Mouse (Mus musculus) neural tube, embryonic 13.5 days (tissue): ENCODE data around the gene Gm38431. TPM values are rescaled to one million over a fixed set of nuclear protein-coding genes. Genes with fewer than 3 reads are reported as not detected.
A peak's percentile ranks its signal among the peaks of the same experiment; 100 is the strongest.

Source experiments
- ATAC-seq: fragments of 200-750 bp; cut with Nextera tagmentation; 2 replicates; pipeline ENCODE4 v1.8.0; 2017; ENCODE audit warnings: low read depth, mild to moderate bottlenecking, moderate TSS enrichment, moderate library complexity
- H3K27ac ChIP-seq: fragments of 300-500 bp; sonication (generic); replicated peaks from 2 replicates; pipeline ENCODE4 v1.5.1; 2015; ENCODE audit warnings: moderate library complexity, mild to moderate bottlenecking, inconsistent platforms
- H3K27me3 ChIP-seq: fragments of 300-500 bp; sonication (generic); 2 replicates; pipeline ENCODE4 v1.6.1; 2015; ENCODE audit warnings: mild to moderate bottlenecking, inconsistent platforms
- H3K36me3 ChIP-seq: fragments of 300-500 bp; sonication (generic); 2 replicates; pipeline ENCODE4 v1.6.1; 2015; ENCODE audit warnings: mild to moderate bottlenecking, inconsistent platforms
- H3K4me1 ChIP-seq: fragments of 300-500 bp; sonication (generic); replicated peaks from 2 replicates; pipeline ENCODE4 v1.6.1; 2015; ENCODE audit warnings: inconsistent platforms
- H3K4me2 ChIP-seq: fragments of 300-500 bp; sonication (generic); 2 replicates; pipeline ENCODE4 v1.6.1; 2015; ENCODE audit warnings: inconsistent platforms, mild to moderate bottlenecking, moderate library complexity
- H3K4me3 ChIP-seq: fragments of 300-500 bp; sonication (generic); 2 replicates; pipeline ENCODE4 v1.5.1; 2015; ENCODE audit warnings: mild to moderate bottlenecking, inconsistent platforms
- H3K9ac ChIP-seq: fragments of 300-500 bp; sonication (generic); 2 replicates; pipeline ENCODE4 v1.6.1; 2015; ENCODE audit warnings: moderate library complexity, mild to moderate bottlenecking, inconsistent platforms
- H3K9me3 ChIP-seq: fragments of 300-500 bp; sonication (generic); 2 replicates; pipeline ENCODE4 v1.6.1; 2016; ENCODE audit warnings: inconsistent platforms
- WGBS: fragments of 180-500 bp; shearing (Covaris S2); methylation state at CpG from one replicate; pipeline ENCODE4 v1.1.7; 2015; 5-methylcytosine and 5-hydroxymethylcytosine counted together
- microRNA counts: library from miRNA; unstranded; fragments of <30 nt; microRNA quantifications from one replicate; lab custom pipeline; 2016
- microRNA-seq: library from miRNA; unstranded; fragments of <30 nt; microRNA quantifications from one replicate; pipeline ENCODE4, GENCODE M21; 2016
- polyA plus RNA-seq: library from polyadenylated mRNA; unstranded; fragments of >200 nt; fragmentation: Nextera tagmentation; extraction: Ambion mirVana; gene quantifications from 2 replicates; pipeline ENCODE4 v1.2.1, GENCODE M21; 2015

Gm38431 gene
- polyA plus RNA-seq, 1 experiment from 2014 or later, result 1.3 TPM

DNA sequence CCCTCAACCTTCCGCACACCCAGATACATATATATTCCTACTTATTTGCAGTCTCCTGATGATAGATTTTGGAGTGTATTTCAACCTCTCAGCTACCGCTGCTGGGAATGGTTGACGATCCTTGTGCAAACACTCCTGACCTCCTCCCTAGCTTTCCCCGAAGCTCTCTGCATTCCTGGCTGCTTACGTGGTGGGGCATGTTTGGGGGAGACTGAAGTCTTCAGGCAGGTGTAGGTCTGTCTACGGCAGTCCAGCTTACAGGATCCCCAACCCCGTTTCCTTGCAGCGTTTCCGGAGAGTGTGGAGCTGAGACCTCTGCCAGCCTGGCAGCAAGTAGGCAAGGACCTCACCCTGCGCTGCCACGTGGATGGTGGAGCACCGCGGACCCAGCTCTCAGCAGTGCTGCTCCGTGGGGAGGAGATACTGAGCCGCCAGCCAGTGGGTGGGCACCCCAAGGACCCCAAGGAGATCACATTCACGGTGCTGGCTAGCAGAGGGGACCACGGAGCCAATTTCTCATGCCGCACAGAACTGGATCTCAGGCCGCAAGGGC lies 66.5 kb downstream of the Gm38431 start:
- no peaks in the 10 kb centered on the region for H3K9me3 ChIP-seq
- WGBS, result 75% methylated on average over 19 of the region's 19 CpGs
- H3K4me3 ChIP-seq, result no peak overlapping the region
- H3K9ac ChIP-seq, result no peak overlapping the region
- H3K4me2 ChIP-seq, result no peak overlapping the region
- no peak for ATAC-seq
- no peak overlapping the region for H3K27ac ChIP-seq
- peaks cover 59% of the 10 kb centered on the region for H3K27me3 ChIP-seq
- no peaks in the 10 kb centered on the region for H3K36me3 ChIP-seq
- peaks cover 23% of the 10 kb centered on the region for H3K4me1 ChIP-seq

GRCm38 (mm10) chr9:21022726-21023125 lies 69.1 kb downstream of the Gm38431 start:
- Histone ChIP-seq H3K4me2 (no peak overlapping the region), H3K27ac (no peak overlapping the region), H3K4me3 (no peak overlapping the region), H3K9me3 (no peaks in the 10 kb centered on the region), H3K9ac (no peak overlapping the region), H3K4me1 (peaks cover 5% of the 10 kb centered on the region), H3K36me3 (no peaks in the 10 kb centered on the region), H3K27me3 (peaks cover 51% of the 10 kb centered on the region)
- ATAC-seq, result no peak
- 87% methylated on average over 1 of the region's 1 CpGs for WGBS

- H3K9ac ChIP-seq, result no peak overlapping the region
- no peak overlapping the region for H3K4me2 ChIP-seq
- 0 out of 2 replicates have a peak, but pooled peaks cover 1% of the 10 kb centered on the region for H3K4me1 ChIP-seq
- no peak overlapping the region for H3K4me3 ChIP-seq
- no peaks in the 10 kb centered on the region for H3K36me3 ChIP-seq
- peaks cover 51% of the 10 kb centered on the region for H3K27me3 ChIP-seq
- no peaks in the 10 kb centered on the region for H3K9me3 ChIP-seq
- ATAC-seq, result no peak
- H3K27ac ChIP-seq, result no peak overlapping the region
- 67% methylated on average over 6 of the region's 6 CpGs for WGBS
Measured at GRCm38 (mm10) chr9:21022288-21022687, 69.5 kb downstream of the Gm38431 start.

GRCm38 (mm10) chr9:21021363-21021762 lies 70.4 kb downstream of the Gm38431 start:
- no peak overlapping the region for H3K4me3 ChIP-seq
- H3K4me1 ChIP-seq, result no peaks in the 10 kb centered on the region
- no peaks in the 10 kb centered on the region for H3K36me3 ChIP-seq
- 80% methylated on average over 3 of the region's 3 CpGs for WGBS
- no peak overlapping the region for H3K4me2 ChIP-seq
- peaks cover 51% of the 10 kb centered on the region for H3K27me3 ChIP-seq
- H3K9ac ChIP-seq, result no peak overlapping the region
- H3K27ac ChIP-seq, result no peak overlapping the region
- ATAC-seq, result no peak
- no peaks in the 10 kb centered on the region for H3K9me3 ChIP-seq

DNA sequence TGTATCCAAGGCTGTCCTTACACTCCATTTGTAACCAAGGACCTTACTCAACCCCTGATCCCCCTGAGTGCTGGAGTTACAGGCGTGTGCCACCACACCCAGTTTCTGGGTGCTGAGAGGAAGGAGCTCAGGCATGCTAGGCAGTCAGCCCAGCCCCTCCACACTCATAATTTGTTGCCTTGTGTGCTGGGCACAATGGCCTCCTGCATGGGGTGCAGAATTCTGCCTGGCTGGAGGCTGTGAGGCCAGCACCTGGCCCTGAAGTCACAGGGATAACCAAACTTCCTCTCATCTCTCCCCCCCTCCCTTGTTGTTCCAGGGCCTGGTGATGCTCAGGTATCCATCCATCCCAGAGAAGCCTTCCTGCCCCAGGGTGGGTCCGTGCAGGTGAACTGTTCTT lies 73.2 kb downstream of the Gm38431 start:
- no peaks in the 10 kb centered on the region for H3K9me3 ChIP-seq
- no peak for ATAC-seq
- H3K4me1 ChIP-seq, result peaks cover 10% of the 10 kb centered on the region
- H3K4me2 ChIP-seq, result no peak overlapping the region
- H3K9ac ChIP-seq, result no peak overlapping the region
- H3K36me3 ChIP-seq, result no peaks in the 10 kb centered on the region
- 64% methylated on average over 2 of the region's 2 CpGs for WGBS
- H3K4me3 ChIP-seq, result no peak overlapping the region
- no peak overlapping the region for H3K27ac ChIP-seq
- peaks cover 67% of the 10 kb centered on the region for H3K27me3 ChIP-seq

MicroRNAs encoded within 50 kb of the gene (microRNA counts, 519-probe panel; counts per million panel counts)
- 3,615 counts per million, percentile 53 among the panel's probes with 10 or more counts for microRNA mmu-miR-1900 (lab: Ali Mortazavi, UCI)

Small RNAs within 50 kb of the gene (microRNA-seq; reads per million reads assigned to microRNA genes)
- gene Mir1900 (not detected), gene Mir7082 (not detected)

Other genes with a start within 250 kb of the Gm38431 start
- 2.6 and 2.7 TPM in 2 replicates for gene A230050P20Rik, start 223.4 kb downstream of the Gm38431 start, polyA plus RNA-seq
- gene Angptl6, start 212.3 kb downstream of the Gm38431 start, polyA plus RNA-seq, result 8.8 and 9.7 TPM in 2 replicates
- gene Ppan, start 203.8 kb downstream of the Gm38431 start, polyA plus RNA-seq, result 48.1 and 51.9 TPM in 2 replicates
- gene Eif3g, start 193.4 kb downstream of the Gm38431 start, polyA plus RNA-seq, result 253 and 267 TPM in 2 replicates
- 54.2 and 63.7 TPM in 2 replicates for gene Dnmt1, start 132.1 kb downstream of the Gm38431 start, polyA plus RNA-seq
- gene S1pr2, start 115.2 kb downstream of the Gm38431 start, polyA plus RNA-seq, result 9.9 and 10.1 TPM in 2 replicates
- 105 and 110 TPM in 2 replicates for gene Mrpl4, start 89.3 kb downstream of the Gm38431 start, polyA plus RNA-seq
- gene Icam1, start 76.0 kb downstream of the Gm38431 start, polyA plus RNA-seq, result 3.9 and 4.8 TPM in 2 replicates
- gene Icam4, start 62.6 kb downstream of the Gm38431 start, polyA plus RNA-seq, result 0.33 and 0.56 TPM in 2 replicates
- 0.45 and 0.68 TPM in 2 replicates for gene Icam5, start 59.9 kb downstream of the Gm38431 start, polyA plus RNA-seq
- gene Zglp1, start 24.9 kb downstream of the Gm38431 start, polyA plus RNA-seq, result 1.4 and 2.1 TPM in 2 replicates
- 0.91 and 0.98 TPM in 2 replicates for gene Gm49373, start 18.9 kb downstream of the Gm38431 start, polyA plus RNA-seq
- 52.1 and 60.2 TPM in 2 replicates for gene Fdx1l, start 18.4 kb downstream of the Gm38431 start, polyA plus RNA-seq
- 37.3 and 38.3 TPM in 2 replicates for gene Raver1, start within 50 bp of the Gm38431 start, polyA plus RNA-seq
- 11.7 TPM in 2 replicates for gene Tyk2, start 39.2 kb upstream of the Gm38431 start, polyA plus RNA-seq
- 228 and 273 TPM in 2 replicates for gene Cdc37, start 58.0 kb upstream of the Gm38431 start, polyA plus RNA-seq
- gene Pde4a, start 73.7 kb upstream of the Gm38431 start, polyA plus RNA-seq, result 17.5 and 18.9 TPM in 2 replicates
- 60.9 and 64.4 TPM in 2 replicates for gene Keap1, start 147.4 kb upstream of the Gm38431 start, polyA plus RNA-seq
- 3.0 and 3.8 TPM in 2 replicates for gene S1pr5, start 156.4 kb upstream of the Gm38431 start, polyA plus RNA-seq
- 55.3 and 56.1 TPM in 2 replicates for gene Atg4d, start 173.3 kb upstream of the Gm38431 start, polyA plus RNA-seq
- 11.1 and 15.1 TPM in 2 replicates for gene Kri1, start 196.0 kb upstream of the Gm38431 start, polyA plus RNA-seq
- 95.5 and 114 TPM in 2 replicates for gene Cdkn2d, start 199.4 kb upstream of the Gm38431 start, polyA plus RNA-seq
- gene Ap1m2, start 220.3 kb upstream of the Gm38431 start, polyA plus RNA-seq, result 0.89 and 1.1 TPM in 2 replicates
- 70.1 and 73.1 TPM in 2 replicates for gene Slc44a2, start 228.7 kb upstream of the Gm38431 start, polyA plus RNA-seq